Mouse (Mus musculus): ENCODE measurements around the gene Srarp. TPM values are rescaled to one million over a fixed set of nuclear protein-coding genes. Genes with fewer than 3 reads are reported as not detected.

Gene Srarp
- polyA plus RNA-seq, 1 experiment from 2014 or later: not detected

DNA sequence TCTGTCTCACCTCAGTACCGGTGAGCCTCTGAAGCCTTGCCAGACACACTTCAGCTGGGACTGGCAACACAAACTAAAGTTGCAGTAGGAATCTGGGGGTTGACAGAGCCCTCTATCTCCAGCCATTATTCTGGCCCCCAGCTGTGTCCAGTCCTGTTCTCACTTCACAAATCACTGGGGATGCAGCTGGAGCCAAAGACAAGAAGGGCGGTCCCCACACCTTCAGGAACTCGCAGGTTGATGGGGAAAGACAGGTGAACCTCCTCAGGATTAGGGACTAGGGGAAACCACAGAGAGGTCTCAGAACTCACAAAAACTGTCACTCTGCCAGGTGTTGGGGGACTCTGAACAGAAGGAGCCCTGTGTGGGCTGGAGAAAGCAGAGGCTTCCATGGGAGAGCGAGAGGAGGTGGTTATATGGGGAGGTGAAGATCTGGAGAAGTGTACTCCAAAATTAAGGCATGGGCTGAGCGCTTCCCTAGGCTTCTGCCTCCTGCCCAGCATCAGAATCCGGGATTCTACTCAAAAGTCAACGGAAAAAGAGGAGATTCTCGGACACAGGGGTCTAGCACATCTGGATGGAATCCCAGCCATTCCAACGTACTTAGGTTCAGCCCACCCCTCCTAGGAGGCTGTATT, 15.6 kb downstream of the Srarp start, which contains the start of gene Hspb7:
Gene Hspb7 (plus strand): TSS at position 588 of the 638 bp plus-strand sequence.
- H3K27me3 ChIP-seq (replicated peaks; ENCODE audit: low read depth, poor library complexity, severe bottlenecking): peaks cover 49% of the 10 kb centered on the region
- peaks cover 30% of the 10 kb centered on the region for H3K4me1 ChIP-seq
- no peak for DNase-seq (ENCODE audit: low spot score)
- no peak within 1 kb of the TSS for H3K4me3 ChIP-seq
- H3K27ac ChIP-seq (replicated peaks): 0 out of 2 replicates have a peak within 1 kb of the TSS, but pooled peaks have one; percentile 32
- H3K36me3 ChIP-seq (replicated peaks): no peaks in the 10 kb centered on the region
- H3K9me3 ChIP-seq: no peaks in the 10 kb centered on the region
- WGBS: 64% methylated on average over 9 of the region's 9 CpGs

DNA sequence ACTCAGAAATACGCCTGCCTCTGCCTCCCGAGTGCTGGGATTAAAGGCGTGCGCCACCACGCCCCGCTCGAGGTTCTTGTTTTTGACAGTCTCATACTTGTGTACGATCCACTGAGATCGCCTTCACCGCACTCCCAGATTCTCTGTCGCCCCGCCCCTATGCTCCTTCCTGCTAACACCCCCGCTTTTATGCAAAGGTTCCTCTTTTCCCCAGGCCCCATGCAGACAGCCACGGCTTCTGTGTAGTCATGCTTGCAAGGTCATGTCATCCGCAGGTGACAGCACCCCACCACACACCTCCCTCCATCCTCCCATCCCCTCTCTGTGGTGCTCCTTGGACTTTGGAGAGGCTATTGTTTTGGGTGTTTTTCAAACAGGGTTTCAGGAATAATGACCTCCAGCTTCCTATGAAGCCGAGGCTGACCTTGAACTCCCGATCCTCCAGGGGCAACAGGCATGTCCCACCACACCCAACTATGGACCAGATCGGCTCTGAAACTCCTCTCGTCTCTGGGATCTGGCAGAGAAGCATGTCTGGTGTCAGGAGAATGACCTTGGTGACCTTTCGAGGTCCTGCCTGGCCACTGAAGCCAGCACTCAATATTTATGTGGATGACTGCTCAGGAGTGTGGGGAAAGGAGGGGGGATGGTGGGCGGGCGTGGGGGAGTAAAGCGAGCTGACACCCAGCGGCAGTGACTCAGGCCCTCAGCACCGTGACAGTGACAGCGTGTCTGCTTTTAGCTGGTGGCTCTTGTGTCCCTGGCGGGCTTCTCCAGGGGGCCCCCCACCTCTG, 16.3 kb downstream of the Srarp start:
- Histone ChIP-seq H3K27ac (replicated peaks) (no peak overlapping the region), H3K4me3 (no peak overlapping the region), H3K4me1 (peaks cover 24% of the 10 kb centered on the region), H3K36me3 (replicated peaks) (no peaks in the 10 kb centered on the region), H3K9me3 (no peaks in the 10 kb centered on the region), H3K27me3 (replicated peaks; ENCODE audit: low read depth, poor library complexity, severe bottlenecking) (peaks cover 42% of the 10 kb centered on the region)
- 69% methylated on average over 27 of the region's 27 CpGs for WGBS
- no peak for DNase-seq (ENCODE audit: low spot score)

DNA sequence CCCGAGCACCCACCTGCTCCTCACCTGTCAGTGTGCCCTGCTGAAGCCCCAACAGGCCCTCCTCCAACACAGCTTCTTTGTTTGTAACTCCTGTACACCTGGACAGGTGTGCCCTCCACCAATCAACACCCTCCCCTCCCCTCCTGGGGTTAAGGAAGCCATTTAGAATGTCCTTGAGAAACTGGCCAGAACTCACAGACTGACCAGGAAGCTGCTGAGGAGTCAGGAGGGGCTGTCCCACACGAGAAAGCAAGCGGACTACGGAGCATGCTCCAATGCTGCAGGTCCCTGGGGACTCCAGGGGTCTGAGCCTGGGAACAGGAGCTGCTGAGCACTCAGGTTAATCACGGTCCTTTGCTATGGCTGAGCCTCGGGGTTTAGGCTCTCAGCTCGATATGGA, 20.0 kb downstream of the Srarp start, which contains the start of gene Clcnkb:
Gene Clcnkb (minus strand): TSS at position 91 of the 400 bp plus-strand sequence.
- H3K4me3 ChIP-seq: no peak within 1 kb of the TSS
- peaks cover 26% of the 10 kb centered on the region for H3K27me3 ChIP-seq (replicated peaks; ENCODE audit: low read depth, poor library complexity, severe bottlenecking)
- H3K4me1 ChIP-seq: peaks cover 18% of the 10 kb centered on the region
- no peak for DNase-seq (ENCODE audit: low spot score)
- 67% methylated on average over 7 of the region's 7 CpGs for WGBS
- no peak within 1 kb of the TSS for H3K27ac ChIP-seq (replicated peaks)
- H3K36me3 ChIP-seq (replicated peaks): no peaks in the 10 kb centered on the region
- no peaks in the 10 kb centered on the region for H3K9me3 ChIP-seq

DNA sequence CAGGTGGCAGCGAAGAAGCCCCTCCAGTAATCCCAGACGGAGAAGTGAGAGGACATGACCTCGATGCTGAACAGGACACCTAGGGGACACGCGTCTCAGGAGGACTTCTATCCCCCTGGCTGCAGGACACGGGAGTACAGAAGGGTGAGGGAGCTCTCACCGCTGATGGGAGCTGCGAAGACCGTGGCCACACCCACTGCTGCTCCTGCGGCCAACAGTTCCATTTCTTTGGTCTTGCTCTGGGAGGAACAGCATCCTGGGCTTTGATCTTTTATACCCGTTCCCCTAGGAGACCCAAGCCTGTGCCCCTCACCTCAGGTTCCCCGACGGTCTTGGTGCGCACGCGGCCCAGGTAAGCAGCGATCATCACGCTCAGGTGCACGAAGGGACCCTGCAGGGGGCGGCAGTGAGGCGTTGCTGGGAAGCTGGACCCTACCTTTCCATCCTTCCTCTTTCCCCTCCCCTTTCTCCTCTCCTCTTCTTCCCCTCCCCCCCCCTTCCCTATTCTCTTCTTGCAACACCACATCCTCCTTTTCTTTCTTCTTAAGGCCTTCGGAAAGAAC, 24.4 kb downstream of the Srarp start:
- Histone ChIP-seq H3K9me3 (no peaks in the 10 kb centered on the region), H3K4me3 (no peak overlapping the region), H3K4me1 (peaks cover 9% of the 10 kb centered on the region; the same call in 1 of the 2 replicates), H3K27me3 (replicated peaks; ENCODE audit: low read depth, poor library complexity, severe bottlenecking) (peaks cover 33% of the 10 kb centered on the region), H3K36me3 (replicated peaks) (no peaks in the 10 kb centered on the region), H3K27ac (replicated peaks) (no peak overlapping the region)
- WGBS: 21% methylated on average over 22 of the region's 22 CpGs
- no peak for DNase-seq (ENCODE audit: low spot score)

DNA sequence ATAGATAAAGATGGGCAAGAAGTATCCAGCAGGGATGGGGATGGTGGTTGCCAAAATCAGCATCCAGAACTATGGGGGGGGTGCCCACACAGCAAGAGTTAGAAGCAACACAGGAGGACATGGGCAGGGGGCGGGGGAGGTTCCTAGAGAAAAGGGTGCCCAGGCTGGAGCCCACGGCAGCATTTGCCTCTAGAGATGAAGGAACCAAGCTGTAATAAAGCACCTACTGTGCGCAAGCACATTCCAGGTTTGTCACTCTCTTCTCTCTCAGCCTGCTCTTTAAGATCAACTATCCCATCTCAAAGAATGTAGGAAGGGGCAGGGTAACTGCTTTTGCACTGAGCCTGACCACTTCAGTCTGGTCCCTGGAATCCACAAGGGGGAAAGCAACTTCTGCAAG, 27.3 kb downstream of the Srarp start:
- Histone ChIP-seq H3K27me3 (replicated peaks; ENCODE audit: low read depth, poor library complexity, severe bottlenecking) (peaks cover 48% of the 10 kb centered on the region), H3K36me3 (replicated peaks) (no peaks in the 10 kb centered on the region), H3K4me3 (no peak overlapping the region), H3K4me1 (peaks cover 16% of the 10 kb centered on the region), H3K27ac (replicated peaks) (no peak overlapping the region), H3K9me3 (no peaks in the 10 kb centered on the region)
- WGBS: 95% methylated on average over 3 of the region's 3 CpGs
- DNase-seq (ENCODE audit: low spot score): no peak

DNA sequence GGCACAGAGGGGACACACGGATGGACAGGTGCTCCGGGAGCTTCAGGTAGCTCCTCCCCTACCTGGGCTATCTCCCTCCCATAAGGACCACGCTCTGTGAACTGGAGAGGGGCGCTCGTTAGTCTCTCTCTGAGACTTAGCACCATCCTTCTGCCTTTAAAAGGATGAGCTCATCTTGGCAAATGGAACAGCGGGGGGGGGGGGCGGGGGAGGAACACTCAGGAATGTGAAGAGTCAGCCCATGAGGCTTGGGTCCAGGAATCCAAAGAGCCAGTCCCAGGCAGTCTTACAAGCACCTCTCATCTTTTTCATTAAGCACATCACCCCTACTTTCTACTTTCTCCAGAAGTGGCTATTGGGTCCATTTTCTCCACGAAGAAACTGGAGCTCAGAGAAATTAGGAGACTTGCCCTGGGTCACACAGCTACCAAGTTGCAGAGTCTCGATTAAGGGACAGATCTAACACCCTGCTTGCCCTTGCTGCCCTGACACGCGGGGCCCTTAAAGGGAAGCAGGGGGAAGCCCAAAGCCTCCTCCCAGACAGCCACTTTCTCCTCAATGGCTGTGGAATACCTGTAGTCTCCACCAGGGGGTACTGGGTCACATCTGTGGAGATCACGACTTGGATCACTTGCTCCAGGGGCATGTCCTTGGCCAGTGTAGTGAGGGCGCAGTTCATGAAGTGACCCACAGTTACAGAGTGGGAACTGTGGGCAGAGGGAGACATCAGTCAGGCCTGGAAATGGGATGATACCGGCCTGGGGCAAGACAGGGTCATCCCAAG, 29.2 kb downstream of the Srarp start:
- Histone ChIP-seq H3K9me3 (no peaks in the 10 kb centered on the region), H3K27me3 (replicated peaks; ENCODE audit: low read depth, poor library complexity, severe bottlenecking) (peaks cover 44% of the 10 kb centered on the region), H3K27ac (replicated peaks) (no peak overlapping the region), H3K36me3 (replicated peaks) (no peaks in the 10 kb centered on the region), H3K4me3 (no peak overlapping the region), H3K4me1 (peaks cover 16% of the 10 kb centered on the region)
- whole genome bisulfite sequencing: 49% methylated on average over 14 of the region's 14 CpGs
- DNase-seq (ENCODE audit: low spot score): peak; percentile 48

DNA sequence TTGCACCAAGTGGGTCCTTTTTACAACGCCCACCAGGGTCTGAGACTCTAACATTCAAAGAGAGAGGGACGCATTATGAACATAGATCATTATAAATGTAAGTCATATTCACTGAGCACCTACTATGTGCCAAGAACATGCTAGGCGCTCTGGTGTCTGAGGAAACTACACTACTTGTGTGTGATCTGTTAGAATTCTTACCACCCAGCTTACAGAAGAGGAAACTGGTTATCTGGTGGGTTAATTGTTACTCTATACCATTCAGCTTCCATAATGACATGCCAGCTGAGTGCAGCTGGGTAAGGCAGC, 30.6 kb downstream of the Srarp start:
- H3K4me1 ChIP-seq: peaks cover 12% of the 10 kb centered on the region
- no peak overlapping the region for H3K27ac ChIP-seq (replicated peaks)
- no peaks in the 10 kb centered on the region for H3K9me3 ChIP-seq
- H3K36me3 ChIP-seq (replicated peaks): no peaks in the 10 kb centered on the region
- WGBS: 80% methylated on average over 3 of the region's 3 CpGs
- no peak for DNase-seq (ENCODE audit: low spot score)
- H3K4me3 ChIP-seq: no peak overlapping the region
- H3K27me3 ChIP-seq (replicated peaks; ENCODE audit: low read depth, poor library complexity, severe bottlenecking): peaks cover 31% of the 10 kb centered on the region

DNA sequence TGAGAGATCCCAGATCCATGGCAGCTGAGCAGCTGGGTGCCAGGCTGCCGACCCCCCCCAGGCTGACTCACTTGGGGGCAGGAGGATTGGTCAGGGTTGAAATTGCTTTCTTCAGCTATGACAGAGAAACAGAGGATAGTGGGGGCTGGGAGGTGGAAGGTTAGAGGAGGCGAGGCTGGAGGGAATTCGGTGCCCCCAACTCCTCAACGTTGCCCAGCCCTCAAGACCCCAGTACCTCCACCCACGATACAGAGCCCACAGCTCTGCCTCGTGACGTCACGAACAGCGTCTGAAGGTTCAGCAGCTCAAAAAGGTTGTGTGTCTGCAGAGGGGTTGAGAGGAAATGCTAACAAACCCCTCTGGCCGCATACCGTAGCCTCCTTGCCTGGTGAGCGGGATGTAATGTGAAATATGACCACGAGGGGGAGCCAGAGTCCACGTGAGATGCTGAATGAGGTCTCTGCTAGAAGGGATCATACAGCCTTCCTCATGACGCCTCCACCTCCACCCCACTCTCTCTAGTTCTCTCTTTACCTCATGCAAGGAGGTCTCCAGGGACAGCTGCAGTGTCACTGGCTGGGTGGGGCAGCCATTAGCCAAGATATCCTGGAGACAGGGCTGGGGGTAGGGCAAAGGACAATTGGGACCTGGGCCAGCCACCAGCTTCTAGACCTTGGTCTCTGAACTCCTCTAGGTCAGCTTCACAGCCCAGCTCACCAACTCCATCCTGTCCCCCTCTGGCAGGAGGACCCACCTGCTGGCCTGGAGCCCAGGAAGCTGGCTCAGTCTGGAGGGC, 31.2 kb downstream of the Srarp start:
- Histone ChIP-seq H3K4me3 (peak overlapping the region; percentile 38; the same call in 1 of the 2 replicates), H3K27ac (replicated peaks) (no peak overlapping the region), H3K27me3 (replicated peaks; ENCODE audit: low read depth, poor library complexity, severe bottlenecking) (peaks cover 27% of the 10 kb centered on the region), H3K36me3 (replicated peaks) (no peaks in the 10 kb centered on the region), H3K4me1 (peaks cover 12% of the 10 kb centered on the region), H3K9me3 (no peaks in the 10 kb centered on the region)
- DNase-seq (ENCODE audit: low spot score): peak; percentile 89
- 15% methylated on average over 15 of the region's 15 CpGs for WGBS

DNA sequence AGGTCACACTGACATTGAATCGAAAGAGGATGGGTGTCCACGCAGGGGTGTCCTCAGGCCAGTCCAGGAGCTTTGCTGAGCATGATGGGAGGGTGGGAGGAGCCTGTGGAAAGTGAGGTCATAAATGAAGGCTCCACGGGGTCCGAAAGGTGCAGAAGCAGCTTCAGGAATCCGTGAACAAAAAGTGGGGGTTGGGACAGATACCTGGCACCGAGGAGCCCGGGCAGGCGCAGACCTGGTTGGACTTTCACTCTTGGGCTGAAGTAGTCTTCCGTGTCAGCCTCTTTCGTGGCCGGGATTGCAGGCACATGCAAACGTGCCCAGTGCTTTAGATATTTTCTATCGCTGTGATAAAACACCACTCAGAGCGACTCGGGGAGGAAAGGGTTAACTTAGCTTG, 35.7 kb downstream of the Srarp start:
- H3K27me3 ChIP-seq (replicated peaks; ENCODE audit: low read depth, poor library complexity, severe bottlenecking): peaks cover 46% of the 10 kb centered on the region
- no peak overlapping the region for H3K4me3 ChIP-seq
- peaks cover 13% of the 10 kb centered on the region for H3K4me1 ChIP-seq
- H3K27ac ChIP-seq (replicated peaks): no peak overlapping the region
- WGBS: 84% methylated on average over 15 of the region's 15 CpGs
- no peaks in the 10 kb centered on the region for H3K36me3 ChIP-seq (replicated peaks)
- no peak for DNase-seq (ENCODE audit: low spot score)
- H3K9me3 ChIP-seq: no peaks in the 10 kb centered on the region

DNA sequence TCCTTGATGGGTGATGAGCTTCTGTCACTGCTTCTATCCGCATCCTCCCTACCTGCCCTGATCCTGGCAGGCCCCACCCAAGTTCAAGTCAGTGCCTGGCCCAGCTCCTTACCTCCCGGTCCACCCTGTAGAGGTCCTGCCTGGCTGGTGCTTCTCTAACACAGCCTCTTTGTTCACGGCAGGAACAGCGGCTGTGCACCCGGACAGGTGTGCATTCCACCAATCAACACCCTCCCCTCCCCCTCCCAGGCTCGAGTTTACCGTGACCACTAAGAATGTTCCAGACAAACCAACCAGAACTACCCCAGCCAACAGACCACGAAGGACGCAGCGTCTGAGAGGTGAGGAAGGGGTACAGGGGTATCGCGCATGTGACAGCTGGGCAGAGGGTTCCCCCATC, 37.4 kb downstream of the Srarp start, which contains the start of gene Clcnka:
Gene Clcnka (minus strand): TSS at position 180 of the 400 bp plus-strand sequence.
- H3K9me3 ChIP-seq: no peaks in the 10 kb centered on the region
- peaks cover 53% of the 10 kb centered on the region for H3K27me3 ChIP-seq (replicated peaks; ENCODE audit: low read depth, poor library complexity, severe bottlenecking)
- no peaks in the 10 kb centered on the region for H3K36me3 ChIP-seq (replicated peaks)
- DNase-seq (ENCODE audit: low spot score): no peak
- H3K4me1 ChIP-seq: peaks cover 15% of the 10 kb centered on the region
- H3K27ac ChIP-seq (replicated peaks): no peak within 1 kb of the TSS
- H3K4me3 ChIP-seq: no peak within 1 kb of the TSS
- 60% methylated on average over 12 of the region's 12 CpGs for WGBS

DNA sequence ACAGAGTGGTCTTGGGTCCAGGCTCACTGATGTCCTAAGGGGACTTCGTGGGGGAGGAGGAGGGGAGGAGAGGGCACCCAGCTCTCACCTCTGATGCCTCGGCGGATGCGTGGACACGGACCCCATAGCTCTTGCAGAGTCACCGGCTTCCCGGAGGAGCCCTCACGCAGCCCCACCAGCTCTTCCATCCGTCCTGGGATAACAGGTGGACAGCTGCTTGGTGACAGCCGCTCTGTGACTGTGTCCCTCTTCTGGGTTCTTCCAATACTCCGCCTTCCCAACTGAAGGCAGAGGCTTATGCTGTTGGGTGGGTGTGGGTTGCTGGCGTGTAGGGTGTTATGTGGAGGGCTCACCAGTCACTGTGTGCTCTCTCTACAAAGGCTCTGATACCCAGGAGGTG, 38.0 kb downstream of the Srarp start:
- 78% methylated on average over 12 of the region's 12 CpGs for WGBS
- peaks cover 51% of the 10 kb centered on the region for H3K27me3 ChIP-seq (replicated peaks; ENCODE audit: low read depth, poor library complexity, severe bottlenecking)

More for the DNA sequence above, 38.0 kb downstream of the Srarp start:
- H3K36me3 ChIP-seq (replicated peaks): no peaks in the 10 kb centered on the region
- no peaks in the 10 kb centered on the region for H3K9me3 ChIP-seq
- no peak overlapping the region for H3K27ac ChIP-seq (replicated peaks)
- H3K4me1 ChIP-seq: peaks cover 15% of the 10 kb centered on the region
- H3K4me3 ChIP-seq: no peak overlapping the region
- no peak for DNase-seq (ENCODE audit: low spot score)
